Mouse (Mus musculus): ENCODE measurements around the gene Zbtb11.
A peak's percentile ranks its signal among the peaks of the same experiment; 100 is the strongest.
"Not testable (repeated sequence)": the region's sequence is repeated elsewhere in the genome, so short reads cannot be mapped to it uniquely, and the experiment has no call there.

Zbtb11 gene

DNA sequence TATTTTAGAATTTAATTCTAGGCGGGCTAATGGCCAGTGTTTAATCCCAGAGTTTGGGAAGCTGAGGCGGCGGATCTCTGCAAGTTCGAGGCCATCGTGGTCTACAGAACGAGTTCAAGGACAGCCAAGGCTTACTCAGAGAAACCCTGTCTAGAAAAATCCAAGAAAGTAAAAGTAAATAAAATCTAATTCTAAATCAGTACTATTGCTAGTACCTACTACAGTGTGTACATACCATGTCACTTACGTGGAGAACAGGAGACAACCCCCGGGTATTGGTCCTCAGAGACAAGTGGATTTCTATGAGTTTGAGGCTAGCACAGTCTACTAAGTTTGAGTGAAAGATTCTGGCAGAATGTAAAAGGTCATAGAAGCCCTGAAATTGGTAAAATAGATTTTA lies 64.4 kb downstream of the Zbtb11 start:
- DNase-seq (ENCODE audit: low spot score) = no peak

- not testable (repeated sequence) for DNase-seq (ENCODE audit: low spot score)
Measured at GRCm38 (mm10) chr16:56048038-56048437, 74.4 kb downstream of the Zbtb11 start, which contains the start of gene Senp7. Gene Senp7, plus strand, starts transcription at chr16:56048338.

GRCm38 (mm10) chr16:56055911-56056310 lies 82.2 kb downstream of the Zbtb11 start:
- DNase-seq (ENCODE audit: low spot score) = no peak

DNA sequence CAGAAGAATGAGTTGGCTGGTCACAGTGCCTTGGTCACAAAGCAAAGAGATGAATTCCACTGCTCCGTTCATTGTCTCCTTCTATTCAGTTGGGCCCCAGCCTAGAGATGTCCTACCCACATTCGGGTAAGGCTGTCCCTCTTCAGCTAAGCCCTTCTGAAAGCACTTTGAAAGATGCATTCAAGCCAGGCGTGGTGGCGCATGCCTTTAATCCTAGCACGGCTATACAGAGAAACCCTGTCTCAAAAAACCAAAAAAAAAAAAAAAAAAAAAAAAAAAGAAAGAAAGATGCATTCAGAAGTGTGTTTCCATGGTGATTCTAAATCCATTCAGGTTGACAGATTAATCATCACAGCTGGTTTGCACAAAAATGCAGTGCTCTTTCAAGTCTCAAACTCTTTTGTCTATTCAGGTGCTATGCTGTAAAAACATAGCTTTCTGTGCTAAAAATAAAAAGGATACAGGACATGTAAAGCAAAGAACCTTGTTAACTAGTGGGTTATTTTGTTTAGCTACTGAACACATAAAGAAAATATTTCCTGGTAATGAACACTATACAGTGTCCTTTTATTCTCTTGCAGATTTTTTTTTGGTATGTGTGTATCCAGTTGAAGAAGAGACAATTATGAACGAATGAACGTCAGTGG lies 83.4 kb downstream of the Zbtb11 start:
- DNase-seq (ENCODE audit: low spot score) = peak; percentile 57

DNA sequence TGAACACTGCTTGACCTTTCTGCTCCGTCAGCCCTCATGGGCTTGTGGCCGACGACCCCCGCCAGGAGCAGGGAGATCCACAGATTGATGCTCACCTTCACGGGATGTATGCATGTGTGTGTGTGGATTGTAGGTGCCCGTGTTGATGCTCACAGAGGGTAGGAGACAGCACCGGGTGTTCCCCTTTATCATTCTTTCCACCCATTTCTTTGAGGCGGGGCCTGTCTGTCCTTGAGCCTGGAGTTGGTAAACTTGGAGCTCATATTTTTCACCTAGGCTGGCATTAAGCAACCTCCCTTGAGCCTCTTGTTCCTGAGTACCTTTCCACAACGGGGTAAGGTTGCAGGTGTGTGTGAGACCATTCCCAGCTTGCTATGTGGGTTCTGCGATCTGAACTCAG lies 84.5 kb downstream of the Zbtb11 start:
- no peak for DNase-seq (ENCODE audit: low spot score)

Measured in embryo, embryonic 10 days (tissue).